Mouse (Mus musculus): ENCODE results near the gene Acp7. TPM values are rescaled to one million over a fixed set of nuclear protein-coding genes. Genes with fewer than 3 reads are reported as not detected.

Acp7 gene
- polyA plus RNA-seq, 1 experiment from 2014 or later = not detected

- Histone ChIP-seq H3K9me3 (no peaks in the 10 kb centered on the region), H3K27ac (replicated peaks) (no peak overlapping the region), H3K9ac (replicated peaks) (no peak overlapping the region), H3K36me3 (peaks cover 3% of the 10 kb centered on the region; the same call in 1 of the 2 replicates), H3K27me3 (no peaks in the 10 kb centered on the region), H3K4me3 (no peak overlapping the region), H3K4me1 (peaks cover 24% of the 10 kb centered on the region), H3K4me2 (replicated peaks) (no peak overlapping the region)
- no peak for ATAC-seq (ENCODE audit: low FRiP score, low read depth)
- WGBS = 84% methylated on average over 8 of the region's 8 CpGs
Measured at GRCm38 (mm10) chr7:28583570-28584344, 47.4 kb downstream of the Acp7 start.

- Histone ChIP-seq H3K36me3 (peaks cover 3% of the 10 kb centered on the region; the same call in 1 of the 2 replicates), H3K9me3 (no peaks in the 10 kb centered on the region), H3K9ac (replicated peaks) (no peak overlapping the region), H3K4me2 (replicated peaks) (no peak overlapping the region), H3K27me3 (no peaks in the 10 kb centered on the region), H3K4me3 (no peak overlapping the region), H3K27ac (replicated peaks) (no peak overlapping the region), H3K4me1 (peaks cover 20% of the 10 kb centered on the region)
- 95% methylated on average over 11 of the region's 11 CpGs for WGBS
- no peak for ATAC-seq (ENCODE audit: low FRiP score, low read depth)
Measured at GRCm38 (mm10) chr7:28582841-28583240, 48.3 kb downstream of the Acp7 start.

GRCm38 (mm10) chr7:28581721-28582120, 49.4 kb downstream of the Acp7 start:
- WGBS = 91% methylated on average over 4 of the region's 4 CpGs
- H3K4me1 ChIP-seq = peaks cover 9% of the 10 kb centered on the region
- H3K4me2 ChIP-seq (replicated peaks) = no peak overlapping the region
- no peaks in the 10 kb centered on the region for H3K27me3 ChIP-seq
- H3K9ac ChIP-seq (replicated peaks) = no peak overlapping the region
- no peaks in the 10 kb centered on the region for H3K9me3 ChIP-seq
- no peak overlapping the region for H3K27ac ChIP-seq (replicated peaks)
- no peak overlapping the region for H3K4me3 ChIP-seq
- peaks cover 3% of the 10 kb centered on the region; the same call in 1 of the 2 replicates for H3K36me3 ChIP-seq
- no peak for ATAC-seq (ENCODE audit: low FRiP score, low read depth)

GRCm38 (mm10) chr7:28579826-28580225, 51.3 kb downstream of the Acp7 start:
- Histone ChIP-seq H3K9ac (replicated peaks) (no peak overlapping the region), H3K27me3 (no peaks in the 10 kb centered on the region), H3K27ac (replicated peaks) (no peak overlapping the region), H3K4me1 (0 out of 2 replicates have a peak, but pooled peaks cover 8% of the 10 kb centered on the region), H3K9me3 (no peaks in the 10 kb centered on the region), H3K4me3 (no peak overlapping the region), H3K36me3 (peaks cover 3% of the 10 kb centered on the region; the same call in 1 of the 2 replicates), H3K4me2 (replicated peaks) (no peak overlapping the region)
- ATAC-seq (ENCODE audit: low FRiP score, low read depth) = no peak
- WGBS = 79% methylated on average over 5 of the region's 5 CpGs

DNA sequence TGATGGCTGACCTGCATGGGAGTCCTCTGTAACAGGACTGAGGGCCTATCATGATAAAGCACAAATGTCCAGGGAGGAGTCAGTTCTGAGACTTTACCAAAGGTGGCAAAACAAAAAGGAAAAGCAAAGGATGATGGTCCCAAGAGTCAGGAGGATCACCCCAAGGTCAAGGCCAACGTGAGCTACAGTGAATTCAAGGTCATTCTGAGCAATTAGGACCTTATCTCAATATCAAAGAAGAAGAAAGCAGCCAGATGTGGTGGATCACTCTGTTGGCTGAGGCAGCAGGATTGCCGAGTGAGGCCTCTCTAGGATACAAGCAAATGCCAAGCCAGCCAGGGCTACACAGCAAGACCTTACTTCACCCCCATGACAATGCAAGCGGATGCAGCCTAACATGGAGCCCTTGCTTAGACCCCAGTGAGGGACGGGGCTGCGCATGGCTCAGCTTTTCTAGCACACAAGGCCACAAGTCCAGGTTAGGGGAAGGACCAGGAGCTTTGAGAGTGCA, 52.5 kb downstream of the Acp7 start:
- no peak for ATAC-seq (ENCODE audit: low FRiP score, low read depth)
- Histone ChIP-seq H3K27me3 (no peaks in the 10 kb centered on the region), H3K9ac (replicated peaks) (no peak overlapping the region), H3K36me3 (peaks cover 3% of the 10 kb centered on the region; the same call in 1 of the 2 replicates), H3K27ac (replicated peaks) (no peak overlapping the region), H3K4me3 (no peak overlapping the region), H3K9me3 (no peaks in the 10 kb centered on the region), H3K4me1 (0 out of 2 replicates have a peak, but pooled peaks cover 8% of the 10 kb centered on the region), H3K4me2 (replicated peaks) (no peak overlapping the region)
- 78% methylated on average over 5 of the region's 5 CpGs for WGBS

DNA sequence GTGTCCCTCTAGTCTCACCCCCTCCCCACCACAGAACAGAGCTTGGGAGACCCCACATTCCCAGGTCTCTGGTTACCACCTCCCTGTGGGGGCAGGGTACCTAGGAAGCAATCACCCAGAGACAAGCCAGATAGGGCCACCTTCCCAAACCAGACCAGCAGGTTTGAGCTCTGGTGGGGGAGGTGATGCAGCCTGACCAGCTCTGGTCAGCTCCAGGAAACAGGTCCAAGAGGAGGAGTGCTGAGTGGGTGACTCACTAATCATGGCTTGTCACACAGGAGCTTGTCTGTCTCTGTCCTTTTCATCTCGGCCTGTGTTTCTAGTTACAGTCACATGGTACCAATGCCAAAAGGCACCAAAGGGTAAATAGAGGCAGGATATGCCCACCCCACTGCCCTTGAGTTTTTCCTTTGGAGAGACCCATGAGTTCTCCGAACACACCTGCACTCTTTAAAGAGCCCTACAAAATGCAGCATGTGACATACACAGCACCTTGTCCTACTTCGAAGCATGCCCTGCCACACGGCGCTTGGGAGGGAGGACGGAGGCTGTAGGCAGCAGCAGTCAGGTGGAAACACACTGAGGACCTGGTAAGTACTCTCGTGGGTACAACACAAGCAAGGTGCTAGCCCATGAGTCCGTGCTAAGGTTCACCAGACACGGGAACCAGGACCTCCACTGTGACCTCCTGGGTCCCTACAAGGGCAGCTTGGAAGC, 53.1 kb downstream of the Acp7 start:
- H3K27me3 ChIP-seq = no peaks in the 10 kb centered on the region
- no peak overlapping the region for H3K9ac ChIP-seq (replicated peaks)
- WGBS = 90% methylated on average over 9 of the region's 9 CpGs
- H3K4me2 ChIP-seq (replicated peaks) = no peak overlapping the region
- H3K36me3 ChIP-seq = peaks cover 3% of the 10 kb centered on the region; the same call in 1 of the 2 replicates
- ATAC-seq (ENCODE audit: low FRiP score, low read depth) = no peak
- H3K27ac ChIP-seq (replicated peaks) = no peak overlapping the region
- no peak overlapping the region for H3K4me3 ChIP-seq
- H3K4me1 ChIP-seq = 0 out of 2 replicates have a peak, but pooled peaks cover 8% of the 10 kb centered on the region
- no peaks in the 10 kb centered on the region for H3K9me3 ChIP-seq

GRCm38 (mm10) chr7:28576271-28576914, 54.7 kb downstream of the Acp7 start:
- H3K9me3 ChIP-seq = no peaks in the 10 kb centered on the region
- peaks cover 14% of the 10 kb centered on the region; the same call in 1 of the 2 replicates for H3K4me1 ChIP-seq
- no peak overlapping the region for H3K9ac ChIP-seq (replicated peaks)
- 83% methylated on average over 5 of the region's 5 CpGs for WGBS
- no peak overlapping the region for H3K4me3 ChIP-seq
- H3K27me3 ChIP-seq = no peaks in the 10 kb centered on the region
- no peak for ATAC-seq (ENCODE audit: low FRiP score, low read depth)
- no peak overlapping the region for H3K4me2 ChIP-seq (replicated peaks)
- no peak overlapping the region for H3K27ac ChIP-seq (replicated peaks)
- H3K36me3 ChIP-seq = no peaks in the 10 kb centered on the region

DNA sequence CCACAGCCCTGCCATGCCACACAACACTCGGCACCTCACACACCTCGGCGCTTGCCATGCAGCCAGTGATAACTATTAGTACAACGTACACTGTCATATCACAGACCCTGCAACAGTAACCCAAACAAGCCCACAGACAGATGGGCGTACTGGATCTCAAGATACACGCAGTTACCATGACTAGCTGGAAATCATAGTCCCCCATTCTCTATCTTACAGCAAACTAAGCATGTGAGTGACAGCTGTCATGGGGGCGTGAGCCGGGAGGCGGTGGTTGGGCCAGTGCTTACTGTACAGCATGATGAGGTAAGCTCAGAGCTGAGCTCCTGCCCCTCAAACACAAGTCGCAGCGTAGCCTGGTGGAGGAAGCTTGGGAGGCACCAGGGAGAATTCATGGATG, 55.5 kb downstream of the Acp7 start:
- Histone ChIP-seq H3K4me2 (replicated peaks) (no peak overlapping the region), H3K9me3 (no peaks in the 10 kb centered on the region), H3K27ac (replicated peaks) (no peak overlapping the region), H3K36me3 (no peaks in the 10 kb centered on the region), H3K4me1 (peaks cover 14% of the 10 kb centered on the region; the same call in 1 of the 2 replicates), H3K27me3 (no peaks in the 10 kb centered on the region), H3K4me3 (no peak overlapping the region), H3K9ac (replicated peaks) (no peak overlapping the region)
- no peak for ATAC-seq (ENCODE audit: low FRiP score, low read depth)
- 94% methylated on average over 11 of the region's 11 CpGs for WGBS

DNA sequence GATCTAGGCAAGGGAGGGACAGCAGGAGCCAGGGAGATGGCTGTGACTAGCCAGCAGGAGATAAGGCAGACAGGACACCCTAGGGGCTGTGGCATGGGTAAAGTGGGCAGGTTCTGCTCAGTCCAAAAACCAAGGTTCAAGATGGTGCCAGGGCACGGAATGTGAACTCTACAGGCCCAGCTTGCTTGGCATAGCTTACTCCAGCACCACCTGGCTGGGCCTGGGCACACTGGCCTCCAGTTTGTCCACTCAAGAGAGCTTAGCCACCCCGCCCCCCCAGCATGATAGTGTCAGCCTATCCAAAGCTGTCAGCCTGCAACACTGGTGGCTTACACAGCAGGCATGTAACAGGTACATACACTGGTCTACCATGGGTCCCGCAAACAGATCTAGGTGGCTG, 57.9 kb downstream of the Acp7 start:
- Histone ChIP-seq H3K9me3 (no peaks in the 10 kb centered on the region), H3K4me1 (peaks cover 7% of the 10 kb centered on the region; the same call in 1 of the 2 replicates), H3K36me3 (0 out of 2 replicates have a peak, but pooled peaks cover 3% of the 10 kb centered on the region), H3K27ac (replicated peaks) (no peak overlapping the region), H3K27me3 (no peaks in the 10 kb centered on the region), H3K4me3 (no peak overlapping the region), H3K9ac (replicated peaks) (no peak overlapping the region), H3K4me2 (replicated peaks) (no peak overlapping the region)
- 100% methylated on average over 3 of the region's 3 CpGs for WGBS
- ATAC-seq (ENCODE audit: low FRiP score, low read depth) = no peak

DNA sequence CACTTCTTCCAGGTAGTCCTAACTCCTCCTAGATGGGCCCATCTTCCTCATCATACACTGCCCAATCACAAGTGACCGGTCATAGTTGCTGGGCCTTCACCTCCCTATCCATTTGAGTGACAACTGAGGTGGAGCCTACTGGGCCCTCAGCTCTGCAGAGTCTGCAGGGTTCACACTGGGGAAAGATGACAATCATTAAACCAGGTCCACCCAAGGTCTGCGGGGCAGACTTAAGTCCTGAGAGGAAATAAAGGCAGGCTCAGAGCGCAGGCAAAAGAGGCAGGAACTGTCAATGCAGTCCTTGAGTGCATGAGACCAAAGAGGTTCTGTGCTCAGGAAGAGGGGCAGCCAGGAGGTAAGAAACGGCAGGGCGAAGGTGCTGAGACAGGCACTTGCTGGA, 58.4 kb downstream of the Acp7 start:
- no peak overlapping the region for H3K4me2 ChIP-seq (replicated peaks)
- no peak overlapping the region for H3K9ac ChIP-seq (replicated peaks)
- no peak overlapping the region for H3K27ac ChIP-seq (replicated peaks)
- no peak overlapping the region for H3K4me3 ChIP-seq
- H3K36me3 ChIP-seq = peaks cover 7% of the 10 kb centered on the region
- peaks cover 7% of the 10 kb centered on the region; the same call in 1 of the 2 replicates for H3K4me1 ChIP-seq
- no peak for ATAC-seq (ENCODE audit: low FRiP score, low read depth)
- 88% methylated on average over 5 of the region's 5 CpGs for WGBS
- no peaks in the 10 kb centered on the region for H3K27me3 ChIP-seq
- no peaks in the 10 kb centered on the region for H3K9me3 ChIP-seq

GRCm38 (mm10) chr7:28570982-28571682, 60.0 kb downstream of the Acp7 start:
- Histone ChIP-seq H3K27ac (replicated peaks) (no peak overlapping the region), H3K9ac (replicated peaks) (no peak overlapping the region), H3K9me3 (no peaks in the 10 kb centered on the region), H3K4me1 (peaks cover 7% of the 10 kb centered on the region; the same call in 1 of the 2 replicates), H3K36me3 (peaks cover 23% of the 10 kb centered on the region), H3K4me2 (replicated peaks) (no peak overlapping the region), H3K27me3 (no peaks in the 10 kb centered on the region), H3K4me3 (no peak overlapping the region)
- no peak for ATAC-seq (ENCODE audit: low FRiP score, low read depth)
- WGBS = 52% methylated on average over 5 of the region's 5 CpGs

All from midbrain, embryonic 12.5 days (tissue).